Mouse (Mus musculus) layer of hippocampus, postnatal 14 days (tissue): ENCODE results near the gene P4ha1. TPM values are rescaled to one million over a fixed set of nuclear protein-coding genes. Genes with fewer than 3 reads are reported as not detected.

ENCODE experiments used
- total RNA-seq, 2 experiments: library from RNA; stranded (reverse); gene quantifications; 2 replicates each; pipeline ENCODE4 v1.2.3; 2021

P4ha1 gene
- total RNA-seq, 2 experiments from 2014 or later = 33.5 to 39.5 TPM

Other genes with a start within 250 kb of the P4ha1 start
- 10 to 100 TPM in 1 of 2 experiments, 1 to 10 TPM in 1; 9.7 to 12.6 TPM for gene Sept10, start 101.4 kb upstream of the P4ha1 start, total RNA-seq
- 10 to 100 TPM in 1 of 2 experiments, 1 to 10 TPM in 1; 9.2 to 10.1 TPM for gene Sowahc, start 101.3 kb upstream of the P4ha1 start, total RNA-seq
- gene Gm10273, start 72.3 kb downstream of the P4ha1 start, total RNA-seq = 10 to 100 TPM; 12.9 to 46.6 TPM
- gene Pla2g12b, start 80.4 kb downstream of the P4ha1 start, total RNA-seq = not detected
- gene Oit3, start 118.5 kb downstream of the P4ha1 start, total RNA-seq = under 1 TPM; 0.14 to 0.30 TPM